Mouse (Mus musculus): Measurements from ENCODE around the gene Sobp. TPM values are rescaled to one million over a fixed set of nuclear protein-coding genes. Genes with fewer than 3 reads are reported as not detected.

Gene Sobp
- total and polyA plus RNA-seq, 2 experiments from 2014 or later: 3.0 to 3.9 TPM

- TF ChIP-seq CTCF (IDR thresholded peaks at IDR 0.05; ENCODE audit: low read depth) (no peak), EP300 (IDR thresholded peaks at IDR 0.05; ENCODE audit: low read depth) (no peak)
- Histone ChIP-seq H3K27ac (ENCODE audit: low read depth) (no peak overlapping the region), H3K4me3 (ENCODE audit: low read depth, low read length) (no peak overlapping the region), H3K27me3 (ENCODE audit: control insufficient read depth, insufficient read depth, low read length) (no peaks in the 10 kb centered on the region), H3K4me2 (ENCODE audit: low read depth, low read length) (no peak overlapping the region), H3K9ac (replicated peaks; ENCODE audit: low read depth, low read length) (no peak overlapping the region), H3K36me3 (replicated peaks; ENCODE audit: control insufficient read depth, insufficient read depth, low read length) (no peaks in the 10 kb centered on the region), H3K4me1 (ENCODE audit: control insufficient read depth, insufficient read depth) (0 out of 2 replicates have a peak, but pooled peaks cover 8% of the 10 kb centered on the region), H3K9me3 (replicated peaks; ENCODE audit: control insufficient read depth, low read length) (no peaks in the 10 kb centered on the region)
- WGBS: 24% methylated on average over 13 of the region's 13 CpGs
- no peak for ATAC-seq (ENCODE audit: insufficient read depth, low read depth)
- no peak for DNase-seq (ENCODE audit: low spot score)
Measured at GRCm38 (mm10) chr10:42995484-42995895, 178.8 kb downstream of the Sobp start.

- no peaks in the 10 kb centered on the region for H3K27me3 ChIP-seq (ENCODE audit: control insufficient read depth, insufficient read depth, low read length)
- TF ChIP-seq EP300 (IDR thresholded peaks at IDR 0.05; ENCODE audit: low read depth): no peak
- no peak for TF ChIP-seq CTCF (IDR thresholded peaks at IDR 0.05; ENCODE audit: low read depth)
- WGBS: 46% methylated on average over 13 of the region's 13 CpGs
- no peak overlapping the region for H3K4me3 ChIP-seq (ENCODE audit: low read depth, low read length)
- H3K4me2 ChIP-seq (ENCODE audit: low read depth, low read length): no peak overlapping the region
- H3K9me3 ChIP-seq (replicated peaks; ENCODE audit: control insufficient read depth, low read length): no peaks in the 10 kb centered on the region
- no peak for DNase-seq (ENCODE audit: low spot score)
- no peak overlapping the region for H3K9ac ChIP-seq (replicated peaks; ENCODE audit: low read depth, low read length)
- no peaks in the 10 kb centered on the region for H3K36me3 ChIP-seq (replicated peaks; ENCODE audit: control insufficient read depth, insufficient read depth, low read length)
- ATAC-seq (ENCODE audit: insufficient read depth, low read depth): no peak
- H3K27ac ChIP-seq (ENCODE audit: low read depth): no peak overlapping the region
- H3K4me1 ChIP-seq (ENCODE audit: control insufficient read depth, insufficient read depth): 0 out of 2 replicates have a peak, but pooled peaks cover 8% of the 10 kb centered on the region
Measured at GRCm38 (mm10) chr10:42994331-42994782, 180.0 kb downstream of the Sobp start.

GRCm38 (mm10) chr10:42991018-42991417 is 183.3 kb downstream of the Sobp start:
- Histone ChIP-seq H3K27me3 (ENCODE audit: control insufficient read depth, insufficient read depth, low read length) (no peaks in the 10 kb centered on the region), H3K4me2 (ENCODE audit: low read depth, low read length) (no peak overlapping the region), H3K36me3 (replicated peaks; ENCODE audit: control insufficient read depth, insufficient read depth, low read length) (no peaks in the 10 kb centered on the region), H3K9me3 (replicated peaks; ENCODE audit: control insufficient read depth, low read length) (no peaks in the 10 kb centered on the region), H3K4me1 (ENCODE audit: control insufficient read depth, insufficient read depth) (0 out of 2 replicates have a peak, but pooled peaks cover 8% of the 10 kb centered on the region), H3K27ac (ENCODE audit: low read depth) (no peak overlapping the region), H3K9ac (replicated peaks; ENCODE audit: low read depth, low read length) (no peak overlapping the region), H3K4me3 (ENCODE audit: low read depth, low read length) (no peak overlapping the region)
- DNase-seq (ENCODE audit: low spot score) (no peak), ATAC-seq (ENCODE audit: insufficient read depth, low read depth) (no peak)
- WGBS: 72% methylated on average over 9 of the region's 9 CpGs
- TF ChIP-seq EP300 (IDR thresholded peaks at IDR 0.05; ENCODE audit: low read depth) (no peak), CTCF (IDR thresholded peaks at IDR 0.05; ENCODE audit: low read depth) (no peak)

GRCm38 (mm10) chr10:42989910-42990309 is 184.4 kb downstream of the Sobp start:
- no peak overlapping the region for H3K27ac ChIP-seq (ENCODE audit: low read depth)
- no peak overlapping the region for H3K4me2 ChIP-seq (ENCODE audit: low read depth, low read length)
- H3K9me3 ChIP-seq (replicated peaks; ENCODE audit: control insufficient read depth, low read length): no peaks in the 10 kb centered on the region
- 32% methylated on average over 6 of the region's 6 CpGs for WGBS
- ATAC-seq (ENCODE audit: insufficient read depth, low read depth): no peak
- H3K9ac ChIP-seq (replicated peaks; ENCODE audit: low read depth, low read length): no peak overlapping the region
- no peaks in the 10 kb centered on the region for H3K36me3 ChIP-seq (replicated peaks; ENCODE audit: control insufficient read depth, insufficient read depth, low read length)
- DNase-seq (ENCODE audit: low spot score): no peak
- H3K27me3 ChIP-seq (ENCODE audit: control insufficient read depth, insufficient read depth, low read length): no peaks in the 10 kb centered on the region
- TF ChIP-seq CTCF (IDR thresholded peaks at IDR 0.05; ENCODE audit: low read depth): peak; percentile 87
- no peak for TF ChIP-seq EP300 (IDR thresholded peaks at IDR 0.05; ENCODE audit: low read depth)
- no peak overlapping the region for H3K4me3 ChIP-seq (ENCODE audit: low read depth, low read length)
- H3K4me1 ChIP-seq (ENCODE audit: control insufficient read depth, insufficient read depth): 0 out of 2 replicates have a peak, but pooled peaks cover 2% of the 10 kb centered on the region

- TF ChIP-seq EP300 (IDR thresholded peaks at IDR 0.05; ENCODE audit: low read depth) (no peak), CTCF (IDR thresholded peaks at IDR 0.05; ENCODE audit: low read depth) (no peak)
- Histone ChIP-seq H3K4me1 (ENCODE audit: control insufficient read depth, insufficient read depth) (no peaks in the 10 kb centered on the region), H3K9me3 (replicated peaks; ENCODE audit: control insufficient read depth, low read length) (no peaks in the 10 kb centered on the region), H3K4me2 (ENCODE audit: low read depth, low read length) (no peak overlapping the region), H3K27me3 (ENCODE audit: control insufficient read depth, insufficient read depth, low read length) (no peaks in the 10 kb centered on the region), H3K4me3 (ENCODE audit: low read depth, low read length) (no peak overlapping the region), H3K9ac (replicated peaks; ENCODE audit: low read depth, low read length) (no peak overlapping the region), H3K27ac (ENCODE audit: low read depth) (no peak overlapping the region), H3K36me3 (replicated peaks; ENCODE audit: control insufficient read depth, insufficient read depth, low read length) (no peaks in the 10 kb centered on the region)
- WGBS: 62% methylated on average over 15 of the region's 15 CpGs
- DNase-seq (ENCODE audit: low spot score) (no peak), ATAC-seq (ENCODE audit: insufficient read depth, low read depth) (no peak)
Measured at GRCm38 (mm10) chr10:42988627-42989026, 185.7 kb downstream of the Sobp start.

GRCm38 (mm10) chr10:42987594-42988052 is 186.7 kb downstream of the Sobp start:
- Histone ChIP-seq H3K9me3 (replicated peaks; ENCODE audit: control insufficient read depth, low read length) (no peaks in the 10 kb centered on the region), H3K4me2 (ENCODE audit: low read depth, low read length) (no peak overlapping the region), H3K4me1 (ENCODE audit: control insufficient read depth, insufficient read depth) (no peaks in the 10 kb centered on the region), H3K27ac (ENCODE audit: low read depth) (no peak overlapping the region), H3K36me3 (replicated peaks; ENCODE audit: control insufficient read depth, insufficient read depth, low read length) (no peaks in the 10 kb centered on the region), H3K4me3 (ENCODE audit: low read depth, low read length) (no peak overlapping the region), H3K27me3 (ENCODE audit: control insufficient read depth, insufficient read depth, low read length) (no peaks in the 10 kb centered on the region), H3K9ac (replicated peaks; ENCODE audit: low read depth, low read length) (no peak overlapping the region)
- WGBS: 18% methylated on average over 6 of the region's 6 CpGs
- peak; percentile 72 for TF ChIP-seq CTCF (IDR thresholded peaks at IDR 0.05; ENCODE audit: low read depth)
- no peak for TF ChIP-seq EP300 (IDR thresholded peaks at IDR 0.05; ENCODE audit: low read depth)
- ATAC-seq (ENCODE audit: insufficient read depth, low read depth): peak; percentile 66
- DNase-seq (ENCODE audit: low spot score): peak; percentile 51
